Mouse (Mus musculus) forebrain, embryonic 13.5 days (tissue): ENCODE results near the gene S100a5. TPM values are rescaled to one million over a fixed set of nuclear protein-coding genes. Genes with fewer than 3 reads are reported as not detected.

ENCODE experiments used
- ATAC-seq: fragments of 200-750 bp; cut with Nextera tagmentation; 2 replicates; pipeline ENCODE4 v1.8.0; 2017
- H3K27ac ChIP-seq: fragments of 300-500 bp; sonication (generic); 2 replicates; pipeline ENCODE4 v1.5.1; 2015; ENCODE audit warnings: inconsistent platforms, mild to moderate bottlenecking, moderate library complexity
- H3K27me3 ChIP-seq: fragments of 300-500 bp; sonication (generic); 2 replicates; pipeline ENCODE4 v1.6.1; 2015; ENCODE audit warnings: mild to moderate bottlenecking, inconsistent platforms
- H3K36me3 ChIP-seq: fragments of 300-500 bp; sonication (generic); 2 replicates; pipeline ENCODE4 v1.6.1; 2015; ENCODE audit warnings: mild to moderate bottlenecking, inconsistent platforms; ENCODE audit not compliant: poor library complexity, severe bottlenecking
- H3K4me1 ChIP-seq: fragments of 300-500 bp; sonication (generic); 2 replicates; pipeline ENCODE4 v1.6.1; 2015; ENCODE audit warnings: inconsistent platforms
- H3K4me2 ChIP-seq: fragments of 300-500 bp; sonication (generic); 2 replicates; pipeline ENCODE4 v1.6.1; 2015; ENCODE audit warnings: inconsistent platforms, mild to moderate bottlenecking, moderate library complexity
- H3K4me3 ChIP-seq: fragments of 300-500 bp; sonication (generic); 2 replicates; pipeline ENCODE4 v1.5.1; 2015; ENCODE audit warnings: mild to moderate bottlenecking, inconsistent platforms
- H3K9ac ChIP-seq: fragments of 300-500 bp; sonication (generic); 2 replicates; pipeline ENCODE4 v1.6.1; 2015; ENCODE audit warnings: mild to moderate bottlenecking, inconsistent platforms
- H3K9me3 ChIP-seq: fragments of 300-500 bp; sonication (generic); replicated peaks from 2 replicates; pipeline ENCODE4 v1.6.1; 2016; ENCODE audit warnings: inconsistent platforms
- WGBS: fragments of 180-500 bp; shearing (Covaris S2); methylation state at CpG from one replicate; pipeline ENCODE4 v1.1.7; 2015; 5-methylcytosine and 5-hydroxymethylcytosine counted together
- polyA plus RNA-seq: library from polyadenylated mRNA; unstranded; fragments of >200 nt; fragmentation: Nextera tagmentation; extraction: Ambion mirVana; gene quantifications from 2 replicates; pipeline ENCODE4 v1.2.1, GENCODE M21; 2015

Gene S100a5
- not detected in 2 replicates for polyA plus RNA-seq

GRCm38 (mm10) chr3:90608223-90608622 lies at the start of gene S100a5:
Gene S100a5, plus strand, starts transcription at chr3:90608523.
- ATAC-seq, result no peak
- no peak within 1 kb of the TSS for H3K4me3 ChIP-seq
- H3K9ac ChIP-seq, result no peak within 1 kb of the TSS
- H3K36me3 ChIP-seq, result no peaks in the 10 kb centered on the region
- no peaks in the 10 kb centered on the region for H3K9me3 ChIP-seq
- H3K4me2 ChIP-seq, result no peak within 1 kb of the TSS
- H3K27me3 ChIP-seq, result peaks cover 1% of the 10 kb centered on the region; the same call in 1 of the 2 replicates
- WGBS, result 63% methylated on average over 3 of the region's 3 CpGs
- no peak within 1 kb of the TSS for H3K27ac ChIP-seq
- peaks cover 16% of the 10 kb centered on the region for H3K4me1 ChIP-seq

GRCm38 (mm10) chr3:90560008-90560628 lies 48.2 kb upstream of the S100a5 start, which contains the start of gene S100a3:
Gene S100a3, plus strand, starts transcription at chr3:90560578.
- H3K27me3 ChIP-seq, result no peaks in the 10 kb centered on the region
- H3K4me2 ChIP-seq, result no peak within 1 kb of the TSS
- no peak within 1 kb of the TSS for H3K27ac ChIP-seq
- peaks cover 13% of the 10 kb centered on the region for H3K4me1 ChIP-seq
- 86% methylated on average over 6 of the region's 6 CpGs for WGBS
- H3K9ac ChIP-seq, result no peak within 1 kb of the TSS
- H3K4me3 ChIP-seq, result no peak within 1 kb of the TSS
- no peaks in the 10 kb centered on the region for H3K9me3 ChIP-seq
- no peak for ATAC-seq
- no peaks in the 10 kb centered on the region for H3K36me3 ChIP-seq

DNA sequence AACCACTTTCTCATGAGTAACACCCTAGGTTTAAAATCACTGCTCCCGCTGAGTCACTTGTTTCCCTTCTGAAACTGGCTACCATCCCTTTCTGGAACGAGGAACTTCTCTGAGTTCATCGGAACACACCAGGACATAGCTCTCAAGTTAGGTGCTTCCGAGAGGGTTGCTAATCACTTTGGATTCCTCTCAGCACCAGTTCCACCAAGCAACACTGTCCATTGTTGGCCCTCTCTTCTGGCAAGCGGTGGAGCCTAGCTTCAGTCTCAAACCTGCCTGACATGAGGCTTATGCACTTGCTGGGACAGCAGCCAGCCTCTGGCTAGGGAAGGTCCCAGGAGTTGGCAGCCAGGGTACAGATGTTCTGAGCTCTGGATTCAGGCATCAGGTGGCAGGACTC lies 33.6 kb upstream of the S100a5 start:
- Histone ChIP-seq H3K4me1 (no peaks in the 10 kb centered on the region), H3K9me3 (no peaks in the 10 kb centered on the region), H3K27ac (no peak overlapping the region), H3K36me3 (no peaks in the 10 kb centered on the region), H3K27me3 (no peaks in the 10 kb centered on the region), H3K4me3 (no peak overlapping the region), H3K9ac (no peak overlapping the region), H3K4me2 (no peak overlapping the region)
- 89% methylated on average over 5 of the region's 5 CpGs for WGBS
- no peak for ATAC-seq

DNA sequence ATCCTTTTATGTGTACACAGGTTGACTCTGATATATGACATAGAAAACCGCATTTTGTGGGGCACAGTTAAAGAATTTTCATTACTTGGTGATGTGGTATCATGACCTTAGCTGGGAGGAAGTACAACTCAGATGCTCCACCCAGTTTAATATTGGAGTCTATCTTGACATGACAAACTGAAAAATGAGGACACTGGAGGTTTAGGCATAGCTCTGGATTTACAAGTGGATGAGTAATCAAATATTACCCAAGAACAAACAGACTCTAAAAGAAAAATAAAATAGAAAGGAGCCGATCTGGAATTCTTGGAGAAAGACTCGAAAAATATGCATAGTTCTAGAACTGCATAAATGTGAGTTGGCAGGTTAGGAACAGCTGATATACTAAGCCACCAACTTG lies 33.0 kb upstream of the S100a5 start:
- Histone ChIP-seq H3K4me3 (no peak overlapping the region), H3K27ac (no peak overlapping the region), H3K9ac (no peak overlapping the region), H3K4me2 (no peak overlapping the region), H3K36me3 (no peaks in the 10 kb centered on the region), H3K27me3 (no peaks in the 10 kb centered on the region), H3K9me3 (no peaks in the 10 kb centered on the region), H3K4me1 (no peaks in the 10 kb centered on the region)
- no peak for ATAC-seq
- 95% methylated on average over 3 of the region's 3 CpGs for WGBS

GRCm38 (mm10) chr3:90576351-90577001 lies 31.8 kb upstream of the S100a5 start:
- 80% methylated on average over 10 of the region's 10 CpGs for WGBS
- no peak overlapping the region for H3K4me3 ChIP-seq
- no peak for ATAC-seq

DNA sequence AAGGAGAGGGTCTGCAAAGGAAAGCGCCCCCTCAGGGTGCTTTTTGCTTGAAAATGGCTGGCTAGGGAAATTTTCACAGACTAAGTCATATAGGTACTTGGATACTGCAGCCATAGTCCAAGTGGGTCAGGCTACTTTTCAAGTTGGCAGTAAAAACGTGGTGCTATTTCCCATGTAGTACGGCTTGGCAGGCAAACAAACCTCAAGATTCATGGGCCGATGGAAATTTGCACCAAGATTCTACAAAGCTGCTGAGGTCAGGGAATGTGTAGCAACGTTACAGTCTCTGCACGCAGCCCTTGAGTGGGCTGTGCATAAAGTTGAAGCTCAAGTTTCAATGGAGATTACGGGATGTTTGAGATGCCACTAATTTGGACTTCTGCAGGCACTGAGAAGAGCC lies 28.9 kb upstream of the S100a5 start:
- no peak for ATAC-seq
- Histone ChIP-seq H3K9me3 (no peaks in the 10 kb centered on the region), H3K4me2 (no peak overlapping the region), H3K27me3 (no peaks in the 10 kb centered on the region), H3K36me3 (no peaks in the 10 kb centered on the region), H3K27ac (no peak overlapping the region), H3K4me1 (no peaks in the 10 kb centered on the region), H3K9ac (no peak overlapping the region), H3K4me3 (no peak overlapping the region)
- 85% methylated on average over 7 of the region's 7 CpGs for WGBS

More at GRCm38 (mm10) chr3:90576351-90577001, 31.8 kb upstream of the S100a5 start:
- Histone ChIP-seq H3K9ac (no peak overlapping the region), H3K36me3 (no peaks in the 10 kb centered on the region), H3K4me2 (no peak overlapping the region), H3K27me3 (no peaks in the 10 kb centered on the region), H3K27ac (no peak overlapping the region), H3K4me1 (no peaks in the 10 kb centered on the region), H3K9me3 (no peaks in the 10 kb centered on the region)

- Histone ChIP-seq H3K9me3 (no peaks in the 10 kb centered on the region), H3K27me3 (no peaks in the 10 kb centered on the region), H3K4me1 (no peaks in the 10 kb centered on the region), H3K27ac (no peak overlapping the region), H3K4me2 (no peak overlapping the region), H3K9ac (no peak overlapping the region), H3K36me3 (no peaks in the 10 kb centered on the region), H3K4me3 (no peak overlapping the region)
- ATAC-seq, result no peak
- 91% methylated on average over 5 of the region's 5 CpGs for WGBS
Measured at GRCm38 (mm10) chr3:90581141-90581540, 27.2 kb upstream of the S100a5 start.

GRCm38 (mm10) chr3:90582156-90582555 lies 26.2 kb upstream of the S100a5 start:
- Histone ChIP-seq H3K9me3 (no peaks in the 10 kb centered on the region), H3K4me1 (no peaks in the 10 kb centered on the region), H3K27ac (no peak overlapping the region), H3K4me2 (no peak overlapping the region), H3K36me3 (no peaks in the 10 kb centered on the region), H3K27me3 (no peaks in the 10 kb centered on the region), H3K4me3 (no peak overlapping the region), H3K9ac (no peak overlapping the region)
- WGBS, result 100% methylated on average over 1 of the region's 1 CpGs
- no peak for ATAC-seq

GRCm38 (mm10) chr3:90582556-90582955 lies 25.8 kb upstream of the S100a5 start:
- Histone ChIP-seq H3K9ac (no peak overlapping the region), H3K9me3 (no peaks in the 10 kb centered on the region), H3K27me3 (no peaks in the 10 kb centered on the region), H3K36me3 (no peaks in the 10 kb centered on the region), H3K27ac (no peak overlapping the region), H3K4me3 (no peak overlapping the region), H3K4me2 (no peak overlapping the region), H3K4me1 (no peaks in the 10 kb centered on the region)
- WGBS, result 87% methylated on average over 4 of the region's 4 CpGs
- ATAC-seq, result no peak

- Histone ChIP-seq H3K9me3 (no peaks in the 10 kb centered on the region), H3K36me3 (no peaks in the 10 kb centered on the region), H3K27me3 (no peaks in the 10 kb centered on the region), H3K9ac (no peak overlapping the region), H3K4me2 (no peak overlapping the region), H3K27ac (no peak overlapping the region), H3K4me1 (no peaks in the 10 kb centered on the region), H3K4me3 (no peak overlapping the region)
- 47% methylated on average over 3 of the region's 3 CpGs for WGBS
- no peak for ATAC-seq
Measured at GRCm38 (mm10) chr3:90583893-90584292, 24.4 kb upstream of the S100a5 start.

GRCm38 (mm10) chr3:90585595-90585994 lies 22.7 kb upstream of the S100a5 start:
- no peak overlapping the region for H3K9ac ChIP-seq
- no peak overlapping the region for H3K27ac ChIP-seq
- no peaks in the 10 kb centered on the region for H3K4me1 ChIP-seq
- no peaks in the 10 kb centered on the region for H3K36me3 ChIP-seq
- no peak overlapping the region for H3K4me2 ChIP-seq
- ATAC-seq, result peak; percentile 36
- H3K4me3 ChIP-seq, result no peak overlapping the region
- no peaks in the 10 kb centered on the region for H3K9me3 ChIP-seq
- WGBS, result 38% methylated on average over 5 of the region's 5 CpGs
- no peaks in the 10 kb centered on the region for H3K27me3 ChIP-seq

DNA sequence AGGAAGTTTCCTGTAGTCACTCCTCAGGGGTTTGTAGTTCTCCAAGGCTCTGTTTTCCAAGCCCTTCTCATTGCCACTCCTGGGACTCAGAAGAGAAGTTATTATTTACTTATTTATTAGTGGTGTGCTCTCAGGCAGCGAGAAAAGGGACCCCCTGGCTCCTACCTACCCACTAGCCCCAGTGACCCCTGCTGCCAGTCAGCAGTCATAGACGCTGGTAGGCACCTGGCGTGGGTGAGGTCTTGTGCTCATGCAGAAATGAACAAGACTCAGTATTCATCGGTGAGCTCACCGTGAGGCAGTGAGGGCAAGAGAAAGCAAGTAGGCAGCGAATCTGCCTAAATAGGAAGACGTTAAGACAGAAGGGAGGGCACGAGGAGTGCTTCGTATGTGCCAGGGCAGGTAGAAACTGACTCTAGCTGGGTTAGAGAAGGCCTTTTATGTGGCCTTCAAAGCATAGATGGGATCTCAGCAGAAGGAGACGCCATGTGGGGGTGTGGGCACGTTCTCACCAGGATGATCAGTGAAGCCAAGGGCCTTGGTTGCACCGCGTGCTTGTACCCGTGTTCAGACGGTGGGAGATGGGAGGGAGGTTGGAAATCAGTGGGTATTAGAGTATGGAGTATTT lies 22.2 kb upstream of the S100a5 start:
- 0 out of 2 replicates have a peak, but pooled peaks have one; percentile 10 for ATAC-seq
- Histone ChIP-seq H3K27me3 (no peaks in the 10 kb centered on the region), H3K4me1 (no peaks in the 10 kb centered on the region), H3K4me2 (no peak overlapping the region), H3K27ac (no peak overlapping the region), H3K36me3 (no peaks in the 10 kb centered on the region), H3K9me3 (no peaks in the 10 kb centered on the region), H3K4me3 (no peak overlapping the region), H3K9ac (no peak overlapping the region)
- 85% methylated on average over 15 of the region's 15 CpGs for WGBS
